Mouse (Mus musculus) forelimb bud, embryonic 11.5 days (tissue): ENCODE measurements at regions not wholly inside any gene's neighbourhood (a gene's known extent, or its start where the extent isn't known, plus 50 kb on each side); places are given as distances from the start of the nearest gene placed in this dataset.

Experiments
- DNase-seq: peaks from one replicate; pipeline ENCODE4 v3.0.0-alpha.2; 2012; ENCODE audit warnings: low read depth, low spot score

DNA sequence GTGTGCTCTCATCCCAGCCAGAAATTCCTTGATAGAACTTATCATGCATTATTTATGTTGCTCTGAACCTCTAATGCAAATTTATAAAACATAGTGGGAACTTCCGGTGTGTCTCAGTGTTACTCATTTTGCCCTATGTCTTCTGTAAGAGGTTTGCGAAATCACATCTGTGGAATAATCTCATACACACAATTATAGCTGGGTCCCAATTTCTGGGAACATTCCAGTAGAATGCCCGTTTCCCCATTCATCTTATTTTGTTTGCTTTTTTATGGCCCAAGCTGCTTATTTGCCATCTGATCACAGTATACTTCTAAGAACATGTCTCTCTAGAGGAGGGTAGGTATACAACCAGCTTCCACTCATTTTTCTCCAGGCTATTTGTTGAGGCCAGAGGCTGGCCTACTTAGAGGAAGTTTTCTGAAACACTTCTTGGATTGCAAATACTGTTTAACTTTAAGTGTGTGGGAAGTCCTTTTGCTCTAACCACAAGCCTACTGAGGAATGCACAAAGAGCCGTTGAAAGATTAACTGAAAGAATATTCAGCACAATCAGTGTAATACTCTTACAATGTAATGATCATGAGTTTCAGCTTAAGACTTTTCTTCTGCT is 474.1 kb upstream of the Slit2 start:
- DNase-seq: no peak

DNA sequence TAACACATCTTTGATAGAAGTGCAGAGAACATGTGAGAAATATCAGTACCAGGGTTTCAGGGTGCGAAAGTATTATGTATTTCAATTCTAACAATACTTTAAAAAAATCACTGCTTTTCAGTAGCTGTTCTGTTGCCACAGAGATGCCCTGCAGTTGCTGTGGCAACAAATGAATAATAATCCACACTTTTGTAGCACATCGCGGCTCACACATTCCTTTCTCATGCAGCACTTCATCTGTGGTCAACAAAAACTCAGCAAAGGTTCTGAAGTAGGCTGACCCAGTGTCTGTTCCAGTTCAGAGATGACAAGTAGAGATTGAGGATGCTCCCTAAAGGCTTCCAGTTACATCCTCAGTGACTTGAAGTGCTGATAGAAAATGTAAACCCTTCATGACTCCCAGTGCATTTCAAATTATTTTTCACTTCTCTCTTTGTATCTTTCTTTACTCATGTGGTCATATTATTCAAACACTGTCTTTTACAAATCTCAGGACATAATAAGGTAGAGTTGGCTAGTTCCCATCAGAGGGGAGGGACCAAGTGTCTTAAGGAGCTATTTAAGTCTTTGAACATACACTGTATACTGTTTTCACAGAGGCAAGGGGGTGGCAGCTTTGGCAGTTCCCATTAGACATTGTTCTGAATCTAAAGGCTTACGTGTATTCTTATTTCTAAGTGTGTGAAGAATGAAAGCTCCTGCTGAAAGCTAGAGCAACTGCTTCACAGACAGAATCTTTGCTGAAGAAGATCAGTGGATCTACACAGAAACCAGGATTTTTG is 460.6 kb upstream of the Slit2 start:
- no peak for DNase-seq

GRCm38 (mm10) chr5:47528671-47529070 is 454.3 kb upstream of the Slit2 start:
- no peak for DNase-seq

DNA sequence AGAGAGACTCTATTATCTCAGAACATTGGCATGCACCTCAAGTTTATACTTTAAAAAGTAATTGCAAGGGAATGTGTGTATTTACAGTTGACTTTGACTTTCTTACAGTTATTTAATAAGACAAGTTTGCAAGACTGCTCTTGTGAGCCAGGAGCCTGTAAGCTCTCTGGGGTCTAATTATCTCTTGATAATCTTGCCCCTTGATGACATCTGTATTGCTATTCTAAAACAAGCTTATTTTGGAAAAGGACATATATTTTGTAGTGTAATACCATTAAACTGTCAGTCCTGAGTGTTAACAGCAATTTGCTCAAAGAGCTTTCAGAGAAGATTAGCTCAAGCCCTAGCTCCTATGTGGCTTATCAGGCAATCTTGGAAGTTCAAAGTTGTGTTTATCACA is 445.4 kb upstream of the Slit2 start:
- no peak for DNase-seq

- no peak for DNase-seq
Observed at GRCm38 (mm10) chr5:47542248-47542647, 440.7 kb upstream of the Slit2 start.

- DNase-seq: no peak
Observed at GRCm38 (mm10) chr5:47556717-47557116, 426.2 kb upstream of the Slit2 start.

DNA sequence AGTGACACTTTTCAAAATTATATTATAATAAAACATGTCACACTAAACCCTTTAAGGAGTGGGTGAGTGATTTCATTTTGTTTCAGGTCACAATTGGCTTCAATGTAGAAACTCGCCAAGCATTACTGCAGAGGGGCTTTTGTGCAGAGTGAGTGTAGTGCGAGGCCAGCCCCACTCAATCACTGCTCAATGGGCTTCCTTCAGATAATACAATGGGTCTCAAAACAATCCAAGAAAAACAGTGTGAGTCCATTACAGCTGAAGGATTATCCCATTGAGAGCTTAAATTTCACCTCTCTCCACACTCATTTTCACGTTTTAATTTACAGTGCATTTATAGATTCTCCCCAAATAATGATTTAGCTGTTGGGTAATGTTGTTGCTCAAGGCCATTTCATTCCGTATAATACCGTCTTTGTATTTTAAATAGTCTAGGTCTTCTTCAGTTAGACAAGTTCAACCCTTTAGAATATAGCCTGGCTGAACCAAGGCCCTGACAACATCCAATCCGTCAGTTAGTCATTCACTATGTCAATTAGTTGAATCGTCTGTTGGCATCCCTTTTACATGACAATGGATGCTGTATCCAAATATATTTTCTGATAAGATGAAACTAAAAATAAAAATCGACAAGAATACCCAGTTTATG is 425.7 kb upstream of the Slit2 start:
- no peak for DNase-seq
